Mouse (Mus musculus) thymus, postnatal 36 days (tissue): ENCODE measurements at regions not wholly inside any gene's neighbourhood (a gene's known extent, or its start where the extent isn't known, plus 50 kb on each side); places are given as distances from the start of the nearest gene placed in this dataset.

Source experiments
- DNase-seq, 2 experiments: peaks; one replicate each; pipeline ENCODE4 v3.0.0; 2022; ENCODE audit warnings: mixed read lengths in 2 of 2

DNA sequence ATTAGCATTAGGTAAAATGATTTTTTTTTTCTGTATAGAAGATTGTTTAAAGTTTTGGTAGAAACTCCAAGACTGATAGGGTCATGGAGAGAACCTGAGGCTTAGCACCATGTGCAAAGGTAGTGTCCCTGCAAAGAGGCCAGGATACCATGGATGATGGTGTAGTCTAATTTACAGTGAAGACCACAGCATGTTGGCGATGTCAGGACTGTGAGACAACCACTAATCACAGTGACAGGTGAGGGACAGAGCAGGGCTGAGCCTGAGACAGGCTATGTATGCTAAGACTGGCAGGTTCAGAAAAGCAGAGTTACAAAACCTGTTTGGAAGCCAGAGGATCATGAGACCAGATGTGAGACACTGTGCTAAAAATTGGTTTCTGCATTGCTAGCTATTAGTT is 752.7 kb upstream of the Sel1l start:
- no peak for DNase-seq

DNA sequence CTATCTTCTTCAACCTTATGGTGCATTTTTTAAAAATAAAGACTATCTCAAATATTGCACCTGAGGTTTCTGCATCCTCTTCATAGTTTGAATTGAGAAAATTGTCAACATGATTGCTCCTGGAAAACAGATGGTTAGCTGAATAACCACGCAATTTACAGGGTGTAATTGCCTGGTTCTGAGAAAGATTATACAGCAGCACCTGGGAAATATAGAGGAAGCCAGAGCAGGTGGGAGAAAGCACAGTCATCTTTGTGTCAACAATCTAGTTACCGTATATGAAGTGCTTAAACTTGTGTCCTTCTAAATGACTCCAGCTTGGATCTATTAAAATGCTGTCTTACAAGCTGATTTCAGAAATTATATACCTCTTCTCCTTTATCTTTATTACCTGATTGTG is 740.8 kb upstream of the Sel1l start:
- DNase-seq = no peak

DNA sequence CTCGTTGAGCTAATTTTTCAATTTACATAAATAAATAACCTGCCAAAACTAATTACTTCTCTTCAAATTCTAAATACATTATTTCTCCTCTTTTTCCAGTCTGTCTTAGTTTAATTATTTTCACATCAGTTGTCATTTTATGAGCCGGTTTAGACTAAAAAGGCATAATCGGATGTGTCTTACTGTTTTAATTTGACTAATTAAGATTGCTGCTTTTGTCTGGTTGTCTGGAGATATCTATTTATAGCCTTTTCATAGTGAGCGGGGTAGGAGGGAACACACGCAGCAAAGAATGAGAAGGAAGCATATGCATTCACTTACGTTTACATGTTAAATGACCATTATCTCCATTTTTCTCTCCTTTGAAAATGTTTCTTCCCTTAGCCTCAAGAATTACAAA is 740.3 kb upstream of the Sel1l start:
- DNase-seq = no peak

DNA sequence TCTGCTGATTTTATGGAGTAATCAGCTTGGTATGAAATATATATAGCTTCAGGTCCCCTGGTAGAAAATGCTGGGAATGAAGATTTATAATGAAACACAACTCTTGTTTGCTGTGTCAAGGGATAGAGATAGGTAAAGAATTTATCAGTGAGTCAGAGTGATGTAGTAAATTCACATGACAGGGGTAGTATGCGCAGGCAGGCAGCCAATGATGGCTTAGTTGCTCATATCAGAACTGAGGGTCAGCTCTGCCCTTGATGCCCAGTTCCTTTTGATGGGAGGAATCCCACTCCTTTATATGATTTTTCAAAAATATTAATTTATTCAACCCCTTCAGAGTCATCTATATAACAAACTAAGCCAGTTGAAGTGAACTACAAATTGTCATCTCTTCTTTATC is 729.6 kb upstream of the Sel1l start:
- DNase-seq = no peak
